Mouse (Mus musculus) inflammation-experienced regulatory T-cells, adult 6 months (primary cell): ENCODE measurements at regions not wholly inside any gene's neighbourhood (a gene's known extent, or its start where the extent isn't known, plus 50 kb on each side); places are given as distances from the start of the nearest gene placed in this dataset.

Experiments used
- ATAC-seq: one replicate; pipeline ENCODE4 v1.8.0; 2017

- ATAC-seq, result no peak
Observed at GRCm38 (mm10) chr10:9161597-9161996, 275.7 kb upstream of the Sash1 start.

- no peak for ATAC-seq
Observed at GRCm38 (mm10) chr10:9157299-9158215, 271.7 kb upstream of the Sash1 start.

GRCm38 (mm10) chr10:9136099-9136498, 250.2 kb upstream of the Sash1 start:
- ATAC-seq, result no peak

GRCm38 (mm10) chr10:9134293-9135021, 248.6 kb upstream of the Sash1 start:
- ATAC-seq, result no peak

- ATAC-seq, result no peak
Observed at GRCm38 (mm10) chr10:9130061-9130460, 244.2 kb upstream of the Sash1 start.

GRCm38 (mm10) chr10:9119249-9119648, 233.4 kb upstream of the Sash1 start:
- no peak for ATAC-seq

- ATAC-seq, result no peak
Observed at GRCm38 (mm10) chr10:9117648-9118551, 232.0 kb upstream of the Sash1 start.

- no peak for ATAC-seq
Observed at GRCm38 (mm10) chr10:9117134-9117533, 231.3 kb upstream of the Sash1 start.

- no peak for ATAC-seq
Observed at GRCm38 (mm10) chr10:9113706-9114105, 227.8 kb upstream of the Sash1 start.

- ATAC-seq, result no peak
Observed at GRCm38 (mm10) chr10:9111051-9111450, 225.2 kb upstream of the Sash1 start.

- ATAC-seq, result no peak
Observed at GRCm38 (mm10) chr10:9096207-9096606, 210.3 kb upstream of the Sash1 start.

- ATAC-seq, result no peak
Observed at GRCm38 (mm10) chr10:9095163-9095562, 209.3 kb upstream of the Sash1 start.

GRCm38 (mm10) chr10:9092237-9092885, 206.5 kb upstream of the Sash1 start:
- ATAC-seq, result no peak

GRCm38 (mm10) chr10:9090961-9091360, 205.1 kb upstream of the Sash1 start:
- no peak for ATAC-seq

- no peak for ATAC-seq
Observed at GRCm38 (mm10) chr10:9087871-9088270, 202.0 kb upstream of the Sash1 start.

- no peak for ATAC-seq
Observed at GRCm38 (mm10) chr10:9087171-9087570, 201.3 kb upstream of the Sash1 start.

GRCm38 (mm10) chr10:9086666-9087065, 200.8 kb upstream of the Sash1 start:
- no peak for ATAC-seq

- no peak for ATAC-seq
Observed at GRCm38 (mm10) chr10:9085441-9085840, 199.6 kb upstream of the Sash1 start.

GRCm38 (mm10) chr10:9074916-9075315, 189.0 kb upstream of the Sash1 start:
- no peak for ATAC-seq

- no peak for ATAC-seq
Observed at GRCm38 (mm10) chr10:9071630-9072029, 185.8 kb upstream of the Sash1 start.

GRCm38 (mm10) chr10:9069608-9070190, 183.8 kb upstream of the Sash1 start:
- no peak for ATAC-seq

- no peak for ATAC-seq
Observed at GRCm38 (mm10) chr10:9066566-9066965, 180.7 kb upstream of the Sash1 start.
